In genomic region chr8:46639852-46640251, GRCm38 (mm10) we compare ENCODE assay signal across 12 mouse cellular contexts. TPM values are rescaled to one million over a fixed set of nuclear protein-coding genes. Genes with fewer than 3 reads are reported as not detected.
A peak's percentile ranks its signal among the peaks of the same experiment; 100 is the strongest.
DNase-seq lines count a peak whose midpoint lies in the region; ATAC-seq and TF ChIP-seq lines count a peak whose summit lies in the region.
"Had no signal": no experiment of that assay in that cellular context is flagged by ENCODE, and none has a peak within 500 bp of the region (broad histone marks: within the 10 kb centered on the region; RNA-seq: fewer than 3 reads in every experiment).

No protein-coding gene starts in this region.

- no peak overlapping the region for H3K27ac ChIP-seq in ES-E14 (ENCODE audit: insufficient read depth, low read depth, low read length, poor library complexity, severe bottlenecking)
- H3K27ac ChIP-seq: hindbrain, embryonic 13.5 days; macrophage had no signal

- in situ Hi-C loops in ES-E14 (cut with MboI; ENCODE audit: low sequenced_read_pairs in 2 of 2, unreplicated experiment in 2 of 2): no loop called here

- H3K9me3 ChIP-seq in ES-E14 (ENCODE audit: control insufficient read depth, insufficient read depth, low read depth, low read length): no peaks in the 10 kb centered on the region
- H3K9me3 ChIP-seq: hindbrain, embryonic 13.5 days; kidney, embryonic 15.5 days; stomach, embryonic 15.5 days had no signal

- DNase-seq in kidney, adult 9 months: peak; percentile 13
- DNase-seq in kidney, postnatal 36 days: no peak
- no peak for DNase-seq in ES-E14 (ENCODE audit: low read depth, low spot score)
- no peak for DNase-seq in adrenal gland, adult 8-10 months
- no peak for DNase-seq in embryo, embryonic 10 days (ENCODE audit: low spot score)

- no peak overlapping the region for H3K9ac ChIP-seq in ES-E14 (ENCODE audit: insufficient read depth, low read depth, low read length, poor library complexity, severe bottlenecking)
- H3K9ac ChIP-seq: hindbrain, embryonic 13.5 days; kidney, embryonic 15.5 days; stomach, embryonic 15.5 days had no signal

- peaks cover 9% of the 10 kb centered on the region for H3K36me3 ChIP-seq in ES-E14 (ENCODE audit: control insufficient read depth, insufficient read depth, low read length, poor library complexity, severe bottlenecking)

- no peaks in the 10 kb centered on the region for H3K4me1 ChIP-seq in ES-E14 (ENCODE audit: control insufficient read depth in 2 of 2, insufficient read depth in 2 of 2, low read length in 2 of 2, poor library complexity in 1 of 2)
- H3K4me1 ChIP-seq: stomach, embryonic 15.5 days had no signal

- peak; percentile 70 to 84 for ATAC-seq in hematopoietic stem cell, adult 5-6 weeks (replicated peaks in 1 of 2; ENCODE audit: insufficient read depth in 1 of 2, low FRiP score in 2 of 2, low TSS enrichment in 1 of 2, low read depth in 1 of 2, poor library complexity in 2 of 2, severe bottlenecking in 2 of 2)
- peak; percentile 87 for ATAC-seq in monocyte, adult 5-6 weeks (replicated peaks; ENCODE audit: insufficient number of reproducible peaks, low FRiP score, low TSS enrichment, poor library complexity, severe bottlenecking)

- H3K4me3 ChIP-seq in ES-E14 (ENCODE audit: insufficient read depth in 1 of 2, low read depth in 1 of 2, low read length in 2 of 2, poor library complexity in 1 of 2, severe bottlenecking in 1 of 2): no peak overlapping the region
- H3K4me3 ChIP-seq: erythroblast, embryonic 14.5 days; hindbrain, embryonic 13.5 days; kidney, embryonic 15.5 days; stomach, embryonic 15.5 days had no signal

TF ChIP-seq in ES-E14, 5 proteins besides CTCF, POLR2A, EP300 and RAD21:
- no peak for TF ChIP-seq HCFC1 (IDR thresholded peaks at IDR 0.05; ENCODE audit: borderline replicate concordance, insufficient read depth, low read length)
- TF ChIP-seq MAFK (IDR thresholded peaks at IDR 0.05; ENCODE audit: insufficient read depth, low read depth, low read length): peak; percentile 31; the same call in 1 of the 2 replicates

RNA-seq across cellular contexts. Expression of gene Casp3, which starts 22.8 kb away (rescaled TPM):
- 25.8 and 30.7 TPM in 2 replicates for total RNA-seq in ES-E14 (2012; rRNA removed)
- total RNA-seq in hematopoietic stem cell, adult 5-6 weeks (2017): 127 and 165 TPM in 2 replicates
- total RNA-seq in monocyte, adult 5-6 weeks (2017): 73.4 to 163 TPM (median 146 TPM) in 3 replicates
- total RNA-seq in adrenal gland, adult 8-10 months (2022): 10 to 100 TPM; 16.3 to 21.5 (median 18.4) TPM

RNA-seq across cellular contexts. Expression of gene Primpol, which starts 22.8 kb away (rescaled TPM):
- total RNA-seq in ES-E14 (2012; rRNA removed): 6.6 and 7.5 TPM in 2 replicates
- total RNA-seq in hematopoietic stem cell, adult 5-6 weeks (2017): 33.1 and 45.5 TPM in 2 replicates
- total RNA-seq in monocyte, adult 5-6 weeks (2017): 9.7 to 18.1 TPM (median 9.7 TPM) in 3 replicates
- total RNA-seq in adrenal gland, adult 8-10 months (2022): 10 to 100 TPM; 14.3 to 15.0 (median 14.6) TPM
